Mouse (Mus musculus): ENCODE results near the gene Hp. TPM values are rescaled to one million over a fixed set of nuclear protein-coding genes. Genes with fewer than 3 reads are reported as not detected.
A peak's percentile ranks its signal among the peaks of the same experiment; 100 is the strongest.

Gene Hp
- polyA plus RNA-seq, 1 experiment = 0.26 TPM

GRCm38 (mm10) chr8:109576311-109576710 lies 2.7 kb downstream of the Hp start:
- Histone ChIP-seq H3K4me1 (ENCODE audit: control insufficient read depth) (peaks cover 2% of the 10 kb centered on the region; the same call in 1 of the 2 replicates), H3K9me3 (ENCODE audit: control insufficient read depth, low read length) (no peaks in the 10 kb centered on the region), H3K36me3 (ENCODE audit: control insufficient read depth) (peaks cover 13% of the 10 kb centered on the region), H3K4me3 (replicated peaks) (no peak overlapping the region), H3K27me3 (ENCODE audit: control insufficient read depth) (no peaks in the 10 kb centered on the region)
- no peak for TF ChIP-seq GATA1 (IDR thresholded peaks at IDR 0.05; ENCODE audit: low read length)
- TF ChIP-seq TAL1 (IDR thresholded peaks at IDR 0.05; ENCODE audit: low read length) = no peak

DNA sequence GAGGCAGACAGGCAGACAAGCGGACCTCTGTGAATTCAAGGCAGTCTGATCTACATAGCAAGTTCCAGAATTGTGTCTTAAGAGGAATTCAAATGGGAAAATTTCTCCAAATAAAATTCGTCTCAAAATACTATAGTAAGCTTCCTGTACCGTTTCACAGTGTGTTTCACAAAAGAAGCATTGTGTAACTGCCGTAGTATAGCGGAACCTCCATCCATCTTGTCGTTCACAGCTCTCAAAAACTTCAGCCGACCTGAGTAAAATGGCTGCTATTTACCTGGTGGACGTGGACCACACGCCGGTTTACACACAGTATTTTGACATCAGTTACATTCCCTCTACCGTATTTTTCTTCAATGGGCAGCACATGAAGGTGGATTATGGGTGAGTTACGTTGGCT lies 7.8 kb downstream of the Hp start:
- H3K27me3 ChIP-seq (ENCODE audit: control insufficient read depth) = no peaks in the 10 kb centered on the region

GRCm38 (mm10) chr8:109565498-109566333 lies 13.3 kb downstream of the Hp start, which contains the start of the genes Dhx38 and Txnl4b:
TSS of gene Dhx38 (minus strand) at chr8:109565861.
TSS of gene Txnl4b (plus strand) at chr8:109565892.
- Histone ChIP-seq H3K36me3 (ENCODE audit: control insufficient read depth) (peaks cover 34% of the 10 kb centered on the region), H3K4me3 (replicated peaks) (peak within 1 kb of the TSS; percentile 92), H3K9me3 (ENCODE audit: control insufficient read depth, low read length) (no peaks in the 10 kb centered on the region), H3K27me3 (ENCODE audit: control insufficient read depth) (no peaks in the 10 kb centered on the region), H3K4me1 (ENCODE audit: control insufficient read depth) (peaks cover 33% of the 10 kb centered on the region)
- no peak for TF ChIP-seq TAL1 (IDR thresholded peaks at IDR 0.05; ENCODE audit: low read length)
- no peak for TF ChIP-seq GATA1 (IDR thresholded peaks at IDR 0.05; ENCODE audit: low read length)

More for the DNA sequence above, 7.8 kb downstream of the Hp start:
- Histone ChIP-seq H3K36me3 (ENCODE audit: control insufficient read depth) (peaks cover 24% of the 10 kb centered on the region), H3K4me1 (ENCODE audit: control insufficient read depth) (peaks cover 10% of the 10 kb centered on the region), H3K4me3 (replicated peaks) (no peak overlapping the region), H3K9me3 (ENCODE audit: control insufficient read depth, low read length) (no peaks in the 10 kb centered on the region)
- TF ChIP-seq GATA1 (IDR thresholded peaks at IDR 0.05; ENCODE audit: low read length) = no peak
- no peak for TF ChIP-seq TAL1 (IDR thresholded peaks at IDR 0.05; ENCODE audit: low read length)

GRCm38 (mm10) chr8:109564766-109565165 lies 14.2 kb downstream of the Hp start:
- no peak for TF ChIP-seq TAL1 (IDR thresholded peaks at IDR 0.05; ENCODE audit: low read length)
- TF ChIP-seq GATA1 (IDR thresholded peaks at IDR 0.05; ENCODE audit: low read length) = no peak
- Histone ChIP-seq H3K4me3 (replicated peaks) (peak overlapping the region; percentile 92), H3K27me3 (ENCODE audit: control insufficient read depth) (no peaks in the 10 kb centered on the region), H3K9me3 (ENCODE audit: control insufficient read depth, low read length) (no peaks in the 10 kb centered on the region), H3K4me1 (ENCODE audit: control insufficient read depth) (peaks cover 33% of the 10 kb centered on the region), H3K36me3 (ENCODE audit: control insufficient read depth) (peaks cover 41% of the 10 kb centered on the region)

DNA sequence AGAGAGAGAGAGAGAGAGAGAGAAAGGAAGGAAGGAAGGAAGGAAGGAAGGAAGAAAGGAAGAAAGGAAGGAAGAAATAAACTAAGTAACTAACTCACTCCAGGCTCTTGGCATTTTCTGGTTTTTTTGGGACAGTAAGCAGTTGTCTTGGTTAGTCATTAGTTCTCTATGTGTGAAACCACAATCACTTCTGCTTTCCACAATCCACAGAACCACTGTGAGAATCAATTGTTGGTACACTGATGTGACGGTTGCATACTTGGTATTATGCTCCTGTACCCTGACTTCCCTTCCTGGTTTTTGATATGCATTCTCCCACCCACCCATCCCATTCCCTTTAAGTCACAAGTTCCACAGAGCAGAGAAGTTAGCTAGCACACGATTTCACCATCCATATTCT lies 15.1 kb downstream of the Hp start:
- peaks cover 33% of the 10 kb centered on the region for H3K4me1 ChIP-seq (ENCODE audit: control insufficient read depth)

GRCm38 (mm10) chr8:109551663-109552062 lies 27.3 kb downstream of the Hp start:
- Histone ChIP-seq H3K9me3 (ENCODE audit: control insufficient read depth, low read length) (no peaks in the 10 kb centered on the region), H3K36me3 (ENCODE audit: control insufficient read depth) (peaks cover 98% of the 10 kb centered on the region), H3K4me1 (ENCODE audit: control insufficient read depth) (no peaks in the 10 kb centered on the region), H3K27me3 (ENCODE audit: control insufficient read depth) (no peaks in the 10 kb centered on the region), H3K4me3 (replicated peaks) (no peak overlapping the region)
- TF ChIP-seq GATA1 (IDR thresholded peaks at IDR 0.05; ENCODE audit: low read length) (no peak), TAL1 (IDR thresholded peaks at IDR 0.05; ENCODE audit: low read length) (no peak)

More for the DNA sequence above, 15.1 kb downstream of the Hp start:
- Histone ChIP-seq H3K9me3 (ENCODE audit: control insufficient read depth, low read length) (no peaks in the 10 kb centered on the region), H3K4me3 (replicated peaks) (peak overlapping the region; percentile 92), H3K27me3 (ENCODE audit: control insufficient read depth) (no peaks in the 10 kb centered on the region), H3K36me3 (ENCODE audit: control insufficient read depth) (peaks cover 43% of the 10 kb centered on the region)
- TF ChIP-seq GATA1 (IDR thresholded peaks at IDR 0.05; ENCODE audit: low read length) (no peak), TAL1 (IDR thresholded peaks at IDR 0.05; ENCODE audit: low read length) (no peak)

GRCm38 (mm10) chr8:109544049-109544448 lies 34.9 kb downstream of the Hp start:
- no peaks in the 10 kb centered on the region for H3K9me3 ChIP-seq (ENCODE audit: control insufficient read depth, low read length)
- no peaks in the 10 kb centered on the region for H3K4me1 ChIP-seq (ENCODE audit: control insufficient read depth)
- H3K36me3 ChIP-seq (ENCODE audit: control insufficient read depth) = peaks cover 23% of the 10 kb centered on the region
- TF ChIP-seq TAL1 (IDR thresholded peaks at IDR 0.05; ENCODE audit: low read length) (no peak), GATA1 (IDR thresholded peaks at IDR 0.05; ENCODE audit: low read length) (no peak)
- H3K4me3 ChIP-seq (replicated peaks) = no peak overlapping the region
- no peaks in the 10 kb centered on the region for H3K27me3 ChIP-seq (ENCODE audit: control insufficient read depth)

- H3K4me3 ChIP-seq (replicated peaks) = no peak overlapping the region
- H3K27me3 ChIP-seq (ENCODE audit: control insufficient read depth) = no peaks in the 10 kb centered on the region
- no peaks in the 10 kb centered on the region for H3K9me3 ChIP-seq (ENCODE audit: control insufficient read depth, low read length)
- H3K36me3 ChIP-seq (ENCODE audit: control insufficient read depth) = peaks cover 13% of the 10 kb centered on the region
- TF ChIP-seq GATA1 (IDR thresholded peaks at IDR 0.05; ENCODE audit: low read length) (no peak), TAL1 (IDR thresholded peaks at IDR 0.05; ENCODE audit: low read length) (no peak)
- H3K4me1 ChIP-seq (ENCODE audit: control insufficient read depth) = no peaks in the 10 kb centered on the region
These were observed 36.0 kb downstream of the Hp start for GRCm38 (mm10) chr8:109542748-109543519.

GRCm38 (mm10) chr8:109542165-109542564 lies 36.8 kb downstream of the Hp start:
- TF ChIP-seq TAL1 (IDR thresholded peaks at IDR 0.05; ENCODE audit: low read length) (no peak), GATA1 (IDR thresholded peaks at IDR 0.05; ENCODE audit: low read length) (no peak)
- Histone ChIP-seq H3K4me3 (replicated peaks) (no peak overlapping the region), H3K27me3 (ENCODE audit: control insufficient read depth) (no peaks in the 10 kb centered on the region), H3K36me3 (ENCODE audit: control insufficient read depth) (peaks cover 5% of the 10 kb centered on the region), H3K4me1 (ENCODE audit: control insufficient read depth) (no peaks in the 10 kb centered on the region), H3K9me3 (ENCODE audit: control insufficient read depth, low read length) (no peaks in the 10 kb centered on the region)

Measured in erythroblast, embryonic 14.5 days (primary cell).